Mouse (Mus musculus) liver, embryonic 13.5 days (tissue): ENCODE results near the gene Stk38. TPM values are rescaled to one million over a fixed set of nuclear protein-coding genes. Genes with fewer than 3 reads are reported as not detected.
"Not testable (repeated sequence)": the region's sequence is repeated elsewhere in the genome, so short reads cannot be mapped to it uniquely, and the experiment has no call there.

ENCODE experiments used
- ATAC-seq: fragments of 200-750 bp; cut with Nextera tagmentation; 2 replicates; pipeline ENCODE4 v1.8.0; 2017; ENCODE audit warnings: low read depth, mild to moderate bottlenecking, moderate number of reproducible peaks, moderate library complexity
- DNase-seq: peaks from one replicate; pipeline ENCODE4 v3.0.0; 2022
- H3K27ac ChIP-seq: fragments of 300-500 bp; sonication (generic); 2 replicates; pipeline ENCODE4 v1.5.1; 2015; ENCODE audit warnings: moderate library complexity, mild to moderate bottlenecking, inconsistent platforms
- H3K27me3 ChIP-seq: fragments of 300-500 bp; sonication (generic); 2 replicates; pipeline ENCODE4 v1.6.1; 2015; ENCODE audit warnings: mild to moderate bottlenecking, inconsistent platforms
- H3K36me3 ChIP-seq: fragments of 300-500 bp; sonication (generic); 2 replicates; pipeline ENCODE4 v1.6.1; 2015; ENCODE audit warnings: mild to moderate bottlenecking, inconsistent platforms
- H3K4me1 ChIP-seq: fragments of 300-500 bp; sonication (generic); replicated peaks from 2 replicates; pipeline ENCODE4 v1.6.1; 2015; ENCODE audit warnings: inconsistent platforms
- H3K4me2 ChIP-seq: fragments of 300-500 bp; sonication (generic); 2 replicates; pipeline ENCODE4 v1.6.1; 2015; ENCODE audit warnings: inconsistent platforms, mild to moderate bottlenecking, moderate library complexity
- H3K4me3 ChIP-seq: fragments of 300-500 bp; sonication (generic); replicated peaks from 2 replicates; pipeline ENCODE4 v1.5.1; 2015; ENCODE audit warnings: mild to moderate bottlenecking, inconsistent platforms
- H3K9ac ChIP-seq: fragments of 300-500 bp; sonication (generic); 2 replicates; pipeline ENCODE4 v1.6.1; 2015; ENCODE audit warnings: mild to moderate bottlenecking, inconsistent platforms
- H3K9me3 ChIP-seq: fragments of 300-500 bp; sonication (generic); replicated peaks from 2 replicates; pipeline ENCODE4 v1.6.1; 2016; ENCODE audit warnings: inconsistent platforms
- WGBS: fragments of 180-500 bp; shearing (Covaris S2); methylation state at CpG from one replicate; pipeline ENCODE4 v1.1.7; 2015; ENCODE audit not compliant: insufficient replicate concordance; 5-methylcytosine and 5-hydroxymethylcytosine counted together
- polyA plus RNA-seq: library from polyadenylated mRNA; unstranded; fragments of >200 nt; fragmentation: Nextera tagmentation; extraction: Ambion mirVana; gene quantifications from 2 replicates; pipeline ENCODE4 v1.2.1, GENCODE M21; 2015

Gene Stk38
- polyA plus RNA-seq, 1 experiment from 2014 or later, result 38.4 TPM

GRCm38 (mm10) chr17:29048748-29049507 is 41.1 kb upstream of the Stk38 start:
- no peaks in the 10 kb centered on the region for H3K9me3 ChIP-seq
- H3K4me2 ChIP-seq, result no peak overlapping the region
- H3K36me3 ChIP-seq, result peaks cover 44% of the 10 kb centered on the region
- H3K4me3 ChIP-seq, result no peak overlapping the region
- no peaks in the 10 kb centered on the region for H3K27me3 ChIP-seq
- H3K4me1 ChIP-seq, result peaks cover 32% of the 10 kb centered on the region
- ATAC-seq (no peak), DNase-seq (peak; percentile 66)
- no peak overlapping the region for H3K9ac ChIP-seq
- no peak overlapping the region for H3K27ac ChIP-seq
- WGBS, result 18% methylated on average over 13 of the region's 13 CpGs

- Histone ChIP-seq H3K4me1 (peaks cover 28% of the 10 kb centered on the region), H3K27ac (peak overlapping the region; percentile 40; the same call in 1 of the 2 replicates), H3K4me3 (no peak overlapping the region), H3K9me3 (no peaks in the 10 kb centered on the region), H3K9ac (no peak overlapping the region), H3K36me3 (peaks cover 54% of the 10 kb centered on the region), H3K27me3 (no peaks in the 10 kb centered on the region), H3K4me2 (no peak overlapping the region)
- WGBS, result 61% methylated on average over 3 of the region's 3 CpGs
- ATAC-seq, result no peak
- no peak for DNase-seq
These were observed 40.1 kb upstream of the Stk38 start for GRCm38 (mm10) chr17:29047697-29048514.

GRCm38 (mm10) chr17:29046863-29047262 is 39.1 kb upstream of the Stk38 start:
- Histone ChIP-seq H3K9ac (no peak overlapping the region), H3K27me3 (no peaks in the 10 kb centered on the region), H3K4me1 (peaks cover 28% of the 10 kb centered on the region), H3K4me2 (no peak overlapping the region), H3K27ac (no peak overlapping the region), H3K36me3 (peaks cover 65% of the 10 kb centered on the region), H3K9me3 (no peaks in the 10 kb centered on the region), H3K4me3 (no peak overlapping the region)
- 94% methylated on average over 3 of the region's 3 CpGs for WGBS
- DNase-seq, result no peak
- ATAC-seq, result no peak

GRCm38 (mm10) chr17:29045741-29046530 is 38.1 kb upstream of the Stk38 start:
- Histone ChIP-seq H3K9ac (no peak overlapping the region), H3K4me1 (peaks cover 26% of the 10 kb centered on the region), H3K4me3 (no peak overlapping the region), H3K36me3 (peaks cover 71% of the 10 kb centered on the region), H3K27ac (peak overlapping the region; percentile 32; the same call in 1 of the 2 replicates), H3K27me3 (no peaks in the 10 kb centered on the region), H3K9me3 (no peaks in the 10 kb centered on the region), H3K4me2 (no peak overlapping the region)
- DNase-seq (no peak), ATAC-seq (peak; percentile 12; the same call in 1 of the 2 replicates)
- 71% methylated on average over 12 of the region's 12 CpGs for WGBS

- no peak overlapping the region for H3K4me3 ChIP-seq
- no peaks in the 10 kb centered on the region for H3K27me3 ChIP-seq
- DNase-seq, result no peak
- H3K4me1 ChIP-seq, result peaks cover 26% of the 10 kb centered on the region
- H3K4me2 ChIP-seq, result no peak overlapping the region
- H3K9me3 ChIP-seq, result no peaks in the 10 kb centered on the region
- H3K9ac ChIP-seq, result no peak overlapping the region
- 88% methylated on average over 1 of the region's 1 CpGs for WGBS
- peaks cover 81% of the 10 kb centered on the region for H3K36me3 ChIP-seq
- no peak overlapping the region for H3K27ac ChIP-seq
- ATAC-seq, result no peak
These were observed 37.1 kb upstream of the Stk38 start for GRCm38 (mm10) chr17:29044925-29045319.

- Histone ChIP-seq H3K9me3 (no peaks in the 10 kb centered on the region), H3K9ac (no peak overlapping the region), H3K4me1 (peaks cover 26% of the 10 kb centered on the region), H3K4me2 (no peak overlapping the region), H3K4me3 (no peak overlapping the region), H3K27ac (no peak overlapping the region; the same call in 1 of the 2 replicates), H3K36me3 (peaks cover 87% of the 10 kb centered on the region), H3K27me3 (no peaks in the 10 kb centered on the region)
- WGBS, result 82% methylated on average over 6 of the region's 6 CpGs
- DNase-seq (no peak), ATAC-seq (0 out of 2 replicates have a peak, but pooled peaks have one; percentile 8)
These were observed 36.5 kb upstream of the Stk38 start for GRCm38 (mm10) chr17:29044146-29044924.

- DNase-seq, result no peak
- no peak overlapping the region for H3K4me3 ChIP-seq
- WGBS, result 91% methylated on average over 3 of the region's 3 CpGs
- no peak overlapping the region for H3K9ac ChIP-seq
- peaks cover 94% of the 10 kb centered on the region for H3K36me3 ChIP-seq
- no peaks in the 10 kb centered on the region for H3K27me3 ChIP-seq
- peaks cover 22% of the 10 kb centered on the region for H3K4me1 ChIP-seq
- ATAC-seq, result no peak
- H3K27ac ChIP-seq, result no peak overlapping the region
- H3K9me3 ChIP-seq, result no peaks in the 10 kb centered on the region
- H3K4me2 ChIP-seq, result no peak overlapping the region
These were observed 35.8 kb upstream of the Stk38 start for GRCm38 (mm10) chr17:29043583-29043982.

- Histone ChIP-seq H3K4me3 (no peak overlapping the region), H3K9me3 (no peaks in the 10 kb centered on the region), H3K27ac (no peak overlapping the region), H3K27me3 (no peaks in the 10 kb centered on the region), H3K36me3 (peaks cover 97% of the 10 kb centered on the region), H3K4me2 (no peak overlapping the region), H3K9ac (no peak overlapping the region), H3K4me1 (peaks cover 30% of the 10 kb centered on the region)
- no peak for ATAC-seq
- no peak for DNase-seq
These were observed 34.8 kb upstream of the Stk38 start for GRCm38 (mm10) chr17:29042569-29042968.

GRCm38 (mm10) chr17:29041632-29042031 is 33.8 kb upstream of the Stk38 start:
- 34% methylated on average over 3 of the region's 3 CpGs for WGBS
- H3K27ac ChIP-seq, H3K4me3 ChIP-seq, H3K9me3 ChIP-seq, H3K4me2 ChIP-seq, H3K27me3 ChIP-seq, H3K9ac ChIP-seq, ATAC-seq, DNase-seq: not testable (repeated sequence)
- Histone ChIP-seq H3K4me1 (peaks cover 39% of the 10 kb centered on the region), H3K36me3 (peaks cover 97% of the 10 kb centered on the region)

- Histone ChIP-seq H3K4me3 (no peak overlapping the region), H3K9ac (no peak overlapping the region), H3K36me3 (peaks cover 94% of the 10 kb centered on the region), H3K27ac (no peak overlapping the region), H3K4me2 (no peak overlapping the region; the same call in 1 of the 2 replicates), H3K27me3 (no peaks in the 10 kb centered on the region), H3K4me1 (peaks cover 57% of the 10 kb centered on the region), H3K9me3 (no peaks in the 10 kb centered on the region)
- ATAC-seq (no peak), DNase-seq (no peak)
- 77% methylated on average over 11 of the region's 11 CpGs for WGBS
These were observed 31.6 kb upstream of the Stk38 start for GRCm38 (mm10) chr17:29039351-29039750.
